Mouse (Mus musculus) thymus, adult 2 months (tissue): ENCODE results near the gene Ifit1bl1. TPM values are rescaled to one million over a fixed set of nuclear protein-coding genes. Genes with fewer than 3 reads are reported as not detected.

Source experiments
- DNase-seq: peaks from one replicate; pipeline ENCODE4 v3.0.0; 2021
- H3K27ac ChIP-seq: fragments of 200-500 bp; 2 replicates; pipeline ENCODE4 v1.5.1; 2012; ENCODE audit warnings: low read length, control low read depth; ENCODE audit not compliant: control insufficient read depth, insufficient read depth
- H3K27me3 ChIP-seq: fragments of 200-500 bp; 2 replicates; pipeline ENCODE4 v1.6.1; 2012; ENCODE audit warnings: mild to moderate bottlenecking, low read length, moderate library complexity, mixed read lengths; ENCODE audit not compliant: control insufficient read depth, insufficient read depth
- H3K36me3 ChIP-seq: fragments of 200-500 bp; 2 replicates; pipeline ENCODE4 v1.6.1; 2012; ENCODE audit warnings: mild to moderate bottlenecking, low read length, moderate library complexity; ENCODE audit not compliant: control insufficient read depth, insufficient read depth
- H3K4me1 ChIP-seq: fragments of 200-500 bp; replicated peaks from 2 replicates; pipeline ENCODE4 v1.6.1; 2012; ENCODE audit warnings: low read length; ENCODE audit not compliant: control insufficient read depth, insufficient read depth
- H3K4me3 ChIP-seq: fragments of 200-500 bp; 2 replicates; pipeline ENCODE4 v1.5.1; 2012; ENCODE audit warnings: mild to moderate bottlenecking, low read length, control low read depth, moderate library complexity; ENCODE audit not compliant: control insufficient read depth, insufficient read depth
- CTCF ChIP-seq: fragments of 200-500 bp; IDR thresholded peaks from 2 replicates; pipeline ENCODE4 v1.5.1; 2012; ENCODE audit warnings: mild to moderate bottlenecking, control low read depth, low read length, moderate library complexity, borderline replicate concordance; ENCODE audit not compliant: control insufficient read depth, poor library complexity, insufficient read depth; ENCODE audit errors: extremely low read depth
- POLR2A ChIP-seq: fragments of 200-500 bp; IDR thresholded peaks from 2 replicates; pipeline ENCODE4 v1.6.1; 2012; ENCODE audit warnings: mild to moderate bottlenecking, low read length, control low read depth, moderate library complexity; ENCODE audit not compliant: control insufficient read depth, poor library complexity, insufficient read depth; ENCODE audit errors: extremely low read depth
- WGBS: fragments of 180-500 bp; shearing (Covaris S2); methylation state at CpG from one replicate; pipeline ENCODE4 v1.1.7; 2018; 5-methylcytosine and 5-hydroxymethylcytosine counted together
- polyA plus RNA-seq: library from polyadenylated mRNA; depleted of rRNA; stranded (reverse); fragments of >200 nt; gene quantifications from 2 replicates; pipeline ENCODE4 v1.2.3, GENCODE M21; 2012; rRNA removed

Gene Ifit1bl1
- polyA plus RNA-seq, 1 experiment: 1.6 TPM

DNA sequence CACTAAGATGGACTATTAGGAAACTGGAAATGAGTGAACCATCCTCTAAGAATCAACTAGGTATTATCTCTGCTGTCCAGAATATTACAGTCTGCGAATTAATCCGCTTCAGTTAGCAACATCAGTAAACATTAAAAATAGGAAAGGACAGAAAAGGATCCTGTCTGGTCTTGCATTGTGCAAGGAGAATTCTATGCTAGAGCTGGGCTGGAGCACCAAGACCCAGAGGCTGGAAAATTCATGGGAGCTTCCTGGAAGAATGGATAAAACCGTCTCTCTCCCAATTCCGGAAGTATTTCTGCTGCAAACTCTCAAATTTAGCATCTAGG, 51.6 kb downstream of the Ifit1bl1 start:
- no peak overlapping the region for H3K4me3 ChIP-seq
- no peak overlapping the region for H3K27ac ChIP-seq
- TF ChIP-seq CTCF (no peak), POLR2A (no peak)
- no peak for DNase-seq
- H3K4me1 ChIP-seq: peaks cover 13% of the 10 kb centered on the region
- H3K36me3 ChIP-seq: no peaks in the 10 kb centered on the region
- WGBS: 34% methylated on average over 4 of the region's 4 CpGs
- H3K27me3 ChIP-seq: no peaks in the 10 kb centered on the region

DNA sequence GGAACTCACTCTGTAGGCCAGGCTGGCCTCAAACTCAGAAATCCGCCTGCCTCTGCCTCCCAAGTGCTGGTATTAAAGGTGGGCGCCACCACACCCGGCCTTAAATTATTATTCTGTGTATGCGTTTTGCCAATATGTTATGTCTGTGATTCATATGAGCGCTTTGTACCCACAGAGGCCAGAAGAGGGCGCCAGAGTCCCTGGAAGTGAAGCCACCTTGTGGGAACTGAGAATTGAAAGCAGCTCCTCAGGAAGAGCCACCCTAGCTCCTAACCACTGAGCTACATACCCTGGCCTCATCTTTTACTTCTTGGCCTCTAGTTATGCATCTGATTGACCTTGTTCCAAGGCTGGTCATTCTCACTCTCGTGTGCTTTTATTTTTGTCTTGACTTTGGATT, 53.8 kb downstream of the Ifit1bl1 start:
- Histone ChIP-seq H3K4me1 (peaks cover 10% of the 10 kb centered on the region), H3K27ac (no peak overlapping the region), H3K36me3 (no peaks in the 10 kb centered on the region), H3K4me3 (no peak overlapping the region), H3K27me3 (no peaks in the 10 kb centered on the region)
- 35% methylated on average over 7 of the region's 7 CpGs for WGBS
- TF ChIP-seq CTCF: peak; percentile 35; the same call in 1 of the 2 replicates
- TF ChIP-seq POLR2A: no peak
- peak; percentile 85 for DNase-seq

DNA sequence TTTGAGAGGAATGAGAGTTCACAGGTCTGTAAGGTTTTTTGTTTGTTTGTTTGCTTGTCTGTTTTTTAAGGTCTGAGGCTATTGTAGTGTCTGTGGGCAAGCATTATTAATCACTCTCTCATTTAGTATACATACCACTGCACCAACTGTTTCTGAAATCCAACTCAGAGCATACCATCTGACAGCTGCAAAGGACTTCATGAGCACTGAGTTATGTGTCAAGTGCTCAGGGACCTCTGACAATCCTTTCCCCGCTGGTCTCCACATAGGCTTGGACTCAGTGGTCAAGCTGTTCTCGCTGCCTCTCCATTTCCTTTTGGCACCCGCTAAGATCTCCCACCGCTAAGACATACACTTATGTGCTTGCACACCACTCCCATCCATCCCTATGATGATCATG, 55.5 kb downstream of the Ifit1bl1 start:
- Histone ChIP-seq H3K27me3 (no peaks in the 10 kb centered on the region), H3K27ac (peak overlapping the region; percentile 45; the same call in 1 of the 2 replicates), H3K4me1 (peaks cover 9% of the 10 kb centered on the region), H3K4me3 (no peak overlapping the region), H3K36me3 (no peaks in the 10 kb centered on the region)
- DNase-seq: no peak
- WGBS: 96% methylated on average over 4 of the region's 4 CpGs
- TF ChIP-seq POLR2A (no peak), CTCF (no peak)

Other genes starting within 250 kb of the Ifit1bl1 start
- 9.4 and 13.6 TPM in 2 replicates for gene Ch25h, start 126.8 kb downstream of the Ifit1bl1 start, polyA plus RNA-seq
- 119 and 136 TPM in 2 replicates for gene Lipa, start 74.5 kb downstream of the Ifit1bl1 start, polyA plus RNA-seq
- gene Ifit2, start 51.3 kb downstream of the Ifit1bl1 start, polyA plus RNA-seq: 5.5 and 7.4 TPM in 2 replicates
- 6.1 and 7.8 TPM in 2 replicates for gene Ifit3, start 18.4 kb downstream of the Ifit1bl1 start, polyA plus RNA-seq
- 1.5 and 2.3 TPM in 2 replicates for gene Ifit3b, start 6.0 kb upstream of the Ifit1bl1 start, polyA plus RNA-seq
- 0.07 and 0.11 TPM in 2 replicates for gene Ifit1bl2, start 38.8 kb upstream of the Ifit1bl1 start, polyA plus RNA-seq
- 10.0 and 13.2 TPM in 2 replicates for gene Ifit1, start 38.9 kb upstream of the Ifit1bl1 start, polyA plus RNA-seq
- 0.28 and 0.44 TPM in 2 replicates for gene Slc16a12, start 145.3 kb upstream of the Ifit1bl1 start, polyA plus RNA-seq